Mouse (Mus musculus) small intestine, adult 2 months (tissue): Measurements from ENCODE around the gene Flot1. TPM values are rescaled to one million over a fixed set of nuclear protein-coding genes. Genes with fewer than 3 reads are reported as not detected.

Source experiments
- H3K27ac ChIP-seq: fragments of 200-500 bp; 2 replicates; pipeline ENCODE4 v1.5.1; 2012; ENCODE audit warnings: low read depth, low read length, control low read depth, inconsistent platforms; ENCODE audit not compliant: insufficient read depth
- H3K27me3 ChIP-seq: fragments of 200-500 bp; 2 replicates; pipeline ENCODE4 v1.6.1; 2012; ENCODE audit warnings: mild to moderate bottlenecking, moderate library complexity, low read length, inconsistent platforms; ENCODE audit not compliant: control insufficient read depth, insufficient read depth
- H3K36me3 ChIP-seq: fragments of 200-500 bp; 2 replicates; pipeline ENCODE4 v1.6.1; 2012; ENCODE audit warnings: mild to moderate bottlenecking, low read length, control low read depth, inconsistent platforms; ENCODE audit not compliant: control insufficient read depth, insufficient read depth
- H3K4me1 ChIP-seq: fragments of 200-500 bp; 2 replicates; pipeline ENCODE4 v1.6.1; 2012; ENCODE audit warnings: low read length, inconsistent platforms, mixed read lengths; ENCODE audit not compliant: control insufficient read depth, insufficient read depth, insufficient read length
- H3K4me3 ChIP-seq: fragments of 200-500 bp; 2 replicates; pipeline ENCODE4 v1.5.1; 2012; ENCODE audit warnings: low read depth, mild to moderate bottlenecking, control low read depth, inconsistent platforms, low read length, moderate library complexity
- CTCF ChIP-seq: fragments of 200-500 bp; IDR thresholded peaks from 2 replicates; pipeline ENCODE4 v1.5.1; 2012; ENCODE audit warnings: low read depth, mild to moderate bottlenecking, control low read depth, inconsistent platforms, low read length, moderate library complexity, mixed read lengths; ENCODE audit not compliant: insufficient replicate concordance, insufficient read length; ENCODE audit errors: extremely low read depth
- POLR2A ChIP-seq: fragments of 200-500 bp; IDR thresholded peaks from 2 replicates; pipeline ENCODE4 v1.6.1; 2012; ENCODE audit warnings: low read depth, mild to moderate bottlenecking, control low read depth, inconsistent platforms, low read length, moderate library complexity
- WGBS: fragments of 180-500 bp; shearing (Covaris S2); methylation state at CpG from one replicate; pipeline ENCODE4 v1.1.7; 2018; 5-methylcytosine and 5-hydroxymethylcytosine counted together
- polyA plus RNA-seq: library from polyadenylated mRNA; depleted of rRNA; stranded (reverse); fragments of >200 nt; gene quantifications from 2 replicates; pipeline ENCODE4 v1.2.3, GENCODE M21; 2012

Flot1 gene
- polyA plus RNA-seq, 1 experiment = 53.2 TPM

- Histone ChIP-seq H3K4me3 (no peak overlapping the region), H3K4me1 (peaks cover 2% of the 10 kb centered on the region; the same call in 1 of the 2 replicates), H3K36me3 (no peaks in the 10 kb centered on the region), H3K27ac (no peak overlapping the region), H3K27me3 (no peaks in the 10 kb centered on the region)
- 79% methylated on average over 5 of the region's 5 CpGs for WGBS
- TF ChIP-seq POLR2A (no peak), CTCF (no peak)
Measured at GRCm38 (mm10) chr17:35782924-35783323, 40.1 kb upstream of the Flot1 start.

GRCm38 (mm10) chr17:35783944-35784343, 39.1 kb upstream of the Flot1 start:
- WGBS = 83% methylated on average over 6 of the region's 6 CpGs
- Histone ChIP-seq H3K4me3 (no peak overlapping the region), H3K27me3 (no peaks in the 10 kb centered on the region), H3K4me1 (peaks cover 2% of the 10 kb centered on the region; the same call in 1 of the 2 replicates), H3K27ac (no peak overlapping the region), H3K36me3 (no peaks in the 10 kb centered on the region)
- no peak for TF ChIP-seq POLR2A

DNA sequence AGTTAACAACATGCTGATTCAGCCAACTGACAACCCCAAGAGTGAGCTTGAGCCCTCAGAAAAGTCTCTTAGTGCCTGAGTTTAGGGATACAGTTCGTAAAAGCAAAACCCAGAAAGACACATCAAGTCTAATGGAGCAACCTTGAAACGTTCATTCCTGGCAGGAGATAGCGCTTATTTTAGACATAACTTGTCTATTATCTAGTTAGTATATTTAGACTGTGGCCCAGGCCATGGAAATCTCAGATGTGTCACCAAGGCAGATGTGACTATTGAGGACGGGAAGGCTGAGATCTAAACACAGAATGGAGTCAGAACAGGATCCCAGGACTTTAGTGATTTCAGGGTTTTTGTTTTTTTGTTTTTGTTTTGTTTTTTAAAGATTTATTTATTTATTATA, 37.9 kb upstream of the Flot1 start:
- Histone ChIP-seq H3K4me3 (no peak overlapping the region), H3K36me3 (no peaks in the 10 kb centered on the region), H3K27me3 (no peaks in the 10 kb centered on the region), H3K4me1 (no peaks in the 10 kb centered on the region), H3K27ac (no peak overlapping the region)
- WGBS = 74% methylated on average over 4 of the region's 4 CpGs
- TF ChIP-seq CTCF (no peak), POLR2A (no peak)

DNA sequence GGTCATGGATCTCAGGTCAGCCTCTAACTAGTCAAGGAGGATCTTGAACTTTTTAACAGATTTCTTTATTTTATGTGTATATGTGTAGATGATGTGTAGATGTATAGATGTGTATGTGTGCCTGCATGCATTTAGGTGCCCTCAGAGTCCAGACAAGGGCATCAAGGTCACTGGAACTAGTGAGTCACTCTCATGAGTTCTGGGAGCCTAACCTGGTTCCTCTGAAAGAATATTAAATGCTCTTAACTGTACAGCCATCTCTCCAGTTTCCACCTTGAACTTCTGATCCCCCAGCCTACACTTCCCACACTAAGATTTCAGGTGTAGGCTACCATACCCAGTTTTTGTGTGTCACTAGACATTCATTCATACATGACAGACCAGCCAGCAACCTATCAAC, 35.5 kb upstream of the Flot1 start:
- H3K4me1 ChIP-seq = no peaks in the 10 kb centered on the region
- H3K4me3 ChIP-seq = no peak overlapping the region
- no peaks in the 10 kb centered on the region for H3K27me3 ChIP-seq
- H3K36me3 ChIP-seq = no peaks in the 10 kb centered on the region
- H3K27ac ChIP-seq = no peak overlapping the region
- TF ChIP-seq POLR2A (no peak), CTCF (no peak)

- Histone ChIP-seq H3K4me1 (no peaks in the 10 kb centered on the region), H3K27me3 (no peaks in the 10 kb centered on the region), H3K4me3 (no peak overlapping the region), H3K36me3 (no peaks in the 10 kb centered on the region), H3K27ac (no peak overlapping the region)
- WGBS = 69% methylated on average over 3 of the region's 3 CpGs
- TF ChIP-seq POLR2A (no peak), CTCF (no peak)
Measured at GRCm38 (mm10) chr17:35788025-35788424, 35.0 kb upstream of the Flot1 start.

- H3K36me3 ChIP-seq = no peaks in the 10 kb centered on the region
- TF ChIP-seq POLR2A = no peak
- TF ChIP-seq CTCF = no peak
- no peaks in the 10 kb centered on the region for H3K4me1 ChIP-seq
- 83% methylated on average over 4 of the region's 4 CpGs for WGBS
- H3K27me3 ChIP-seq = no peaks in the 10 kb centered on the region
- no peak overlapping the region for H3K4me3 ChIP-seq
- no peak overlapping the region for H3K27ac ChIP-seq
Measured at GRCm38 (mm10) chr17:35790933-35791332, 32.1 kb upstream of the Flot1 start.

GRCm38 (mm10) chr17:35792837-35793236, 30.2 kb upstream of the Flot1 start:
- Histone ChIP-seq H3K4me3 (no peak overlapping the region), H3K4me1 (no peaks in the 10 kb centered on the region), H3K27ac (no peak overlapping the region), H3K27me3 (no peaks in the 10 kb centered on the region), H3K36me3 (no peaks in the 10 kb centered on the region)
- TF ChIP-seq POLR2A (no peak), CTCF (no peak)
- 48% methylated on average over 2 of the region's 2 CpGs for WGBS

DNA sequence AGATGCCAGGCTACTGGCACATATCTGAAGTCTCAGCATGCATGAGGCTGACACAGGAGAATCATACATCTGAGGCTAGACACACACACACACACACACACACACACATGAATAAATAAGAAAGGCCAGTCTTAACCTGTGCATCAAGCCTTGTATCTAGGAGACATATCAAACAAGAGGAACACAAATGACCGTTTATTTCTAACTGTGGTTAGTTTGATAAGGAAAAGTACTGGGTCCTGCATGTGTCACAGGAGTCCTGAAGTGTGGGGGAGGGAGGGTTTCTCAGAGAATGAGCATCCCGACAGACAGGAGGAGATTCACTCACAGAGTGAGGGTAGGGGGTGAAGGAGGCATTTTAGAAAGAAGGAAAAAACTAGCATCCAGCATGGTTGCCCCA, 27.9 kb upstream of the Flot1 start:
- H3K4me1 ChIP-seq = no peaks in the 10 kb centered on the region
- TF ChIP-seq POLR2A (no peak), CTCF (no peak)
- WGBS = 28% methylated on average over 2 of the region's 2 CpGs

More for the DNA sequence above, 27.9 kb upstream of the Flot1 start:
- H3K4me3 ChIP-seq = no peak overlapping the region
- no peaks in the 10 kb centered on the region for H3K27me3 ChIP-seq
- no peak overlapping the region for H3K27ac ChIP-seq
- H3K36me3 ChIP-seq = no peaks in the 10 kb centered on the region
